Mouse (Mus musculus): ENCODE measurements around the gene Nus1. TPM values are rescaled to one million over a fixed set of nuclear protein-coding genes. Genes with fewer than 3 reads are reported as not detected.

Nus1 gene
- polyA plus RNA-seq, 1 experiment = 49.1 TPM

DNA sequence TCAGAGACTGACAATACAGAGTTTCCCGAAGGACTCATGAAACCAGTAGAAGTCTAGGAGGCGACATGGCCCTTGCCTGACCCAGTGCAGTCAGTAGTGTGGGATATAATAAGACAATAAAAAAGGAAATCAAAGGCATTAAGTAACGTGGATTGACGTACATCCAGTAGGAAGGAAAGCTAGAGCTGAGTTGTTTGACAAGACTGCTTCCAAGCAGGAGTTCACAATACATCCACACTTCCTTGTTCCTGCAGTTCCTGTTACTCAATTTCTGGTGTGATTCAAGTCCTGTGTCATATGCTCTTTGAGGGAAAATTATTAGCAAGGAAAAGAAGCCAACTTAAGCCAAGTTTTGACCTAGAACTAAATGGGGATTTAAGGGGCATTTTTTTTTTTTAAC lies 2.1 kb downstream of the Nus1 start:
- H3K4me3 ChIP-seq (ENCODE audit: low read depth, low read length) = no peak overlapping the region
- no peaks in the 10 kb centered on the region for H3K36me3 ChIP-seq (ENCODE audit: control insufficient read depth, insufficient read depth, low read length, poor library complexity, severe bottlenecking)
- TF ChIP-seq EP300 (IDR thresholded peaks at IDR 0.05; ENCODE audit: insufficient read depth, low read depth, low read length) (no peak), CTCF (IDR thresholded peaks at IDR 0.05; ENCODE audit: low read depth, low read length) (no peak), POLR2A (IDR thresholded peaks at IDR 0.05; ENCODE audit: insufficient read depth, low read length) (no peak)
- no peaks in the 10 kb centered on the region for H3K9me3 ChIP-seq (replicated peaks; ENCODE audit: control insufficient read depth, insufficient read depth, low read length, poor library complexity, severe bottlenecking)
- H3K27me3 ChIP-seq (ENCODE audit: control insufficient read depth, insufficient read depth, low read length, poor library complexity, severe bottlenecking) = no peaks in the 10 kb centered on the region
- no peaks in the 10 kb centered on the region for H3K4me1 ChIP-seq (ENCODE audit: control insufficient read depth, insufficient read depth, low read length)
- no peak overlapping the region for H3K9ac ChIP-seq (ENCODE audit: low read depth, poor library complexity, severe bottlenecking)
- H3K27ac ChIP-seq (ENCODE audit: insufficient read depth, low read length) = no peak overlapping the region

DNA sequence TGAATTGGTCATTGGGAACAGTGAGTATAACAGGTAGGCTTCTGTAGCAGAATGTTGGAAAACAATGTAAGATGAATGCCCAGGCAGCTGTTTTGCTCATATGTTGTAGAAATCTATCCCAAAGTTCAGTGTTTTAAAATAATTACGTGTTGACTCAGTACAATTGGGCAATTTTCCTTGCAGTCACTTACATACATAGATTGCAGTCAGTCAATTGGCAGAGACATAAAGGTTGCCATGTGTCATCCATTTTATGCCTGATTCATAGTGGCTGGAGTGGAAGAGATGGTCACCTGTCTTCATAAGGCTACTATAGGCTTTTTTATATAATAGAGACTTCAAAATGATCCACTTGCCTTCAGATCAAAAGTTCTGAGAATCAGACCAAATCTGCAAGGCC lies 3.2 kb downstream of the Nus1 start:
- Histone ChIP-seq H3K4me3 (ENCODE audit: low read depth, low read length) (no peak overlapping the region), H3K9ac (ENCODE audit: low read depth, poor library complexity, severe bottlenecking) (no peak overlapping the region), H3K27me3 (ENCODE audit: control insufficient read depth, insufficient read depth, low read length, poor library complexity, severe bottlenecking) (no peaks in the 10 kb centered on the region), H3K27ac (ENCODE audit: insufficient read depth, low read length) (no peak overlapping the region), H3K4me1 (ENCODE audit: control insufficient read depth, insufficient read depth, low read length) (no peaks in the 10 kb centered on the region), H3K36me3 (ENCODE audit: control insufficient read depth, insufficient read depth, low read length, poor library complexity, severe bottlenecking) (no peaks in the 10 kb centered on the region), H3K9me3 (replicated peaks; ENCODE audit: control insufficient read depth, insufficient read depth, low read length, poor library complexity, severe bottlenecking) (no peaks in the 10 kb centered on the region)
- TF ChIP-seq CTCF (IDR thresholded peaks at IDR 0.05; ENCODE audit: low read depth, low read length) (no peak), POLR2A (IDR thresholded peaks at IDR 0.05; ENCODE audit: insufficient read depth, low read length) (no peak), EP300 (IDR thresholded peaks at IDR 0.05; ENCODE audit: insufficient read depth, low read depth, low read length) (no peak)

GRCm38 (mm10) chr10:52421716-52422115 lies 4.4 kb downstream of the Nus1 start:
- H3K4me3 ChIP-seq (ENCODE audit: low read depth, low read length) = no peak overlapping the region
- no peaks in the 10 kb centered on the region for H3K4me1 ChIP-seq (ENCODE audit: control insufficient read depth, insufficient read depth, low read length)
- no peak for TF ChIP-seq POLR2A (IDR thresholded peaks at IDR 0.05; ENCODE audit: insufficient read depth, low read length)
- no peak for TF ChIP-seq EP300 (IDR thresholded peaks at IDR 0.05; ENCODE audit: insufficient read depth, low read depth, low read length)
- no peak for TF ChIP-seq CTCF (IDR thresholded peaks at IDR 0.05; ENCODE audit: low read depth, low read length)
- no peak overlapping the region for H3K9ac ChIP-seq (ENCODE audit: low read depth, poor library complexity, severe bottlenecking)
- no peaks in the 10 kb centered on the region for H3K27me3 ChIP-seq (ENCODE audit: control insufficient read depth, insufficient read depth, low read length, poor library complexity, severe bottlenecking)
- H3K27ac ChIP-seq (ENCODE audit: insufficient read depth, low read length) = no peak overlapping the region
- no peaks in the 10 kb centered on the region for H3K9me3 ChIP-seq (replicated peaks; ENCODE audit: control insufficient read depth, insufficient read depth, low read length, poor library complexity, severe bottlenecking)
- no peaks in the 10 kb centered on the region for H3K36me3 ChIP-seq (ENCODE audit: control insufficient read depth, insufficient read depth, low read length, poor library complexity, severe bottlenecking)

DNA sequence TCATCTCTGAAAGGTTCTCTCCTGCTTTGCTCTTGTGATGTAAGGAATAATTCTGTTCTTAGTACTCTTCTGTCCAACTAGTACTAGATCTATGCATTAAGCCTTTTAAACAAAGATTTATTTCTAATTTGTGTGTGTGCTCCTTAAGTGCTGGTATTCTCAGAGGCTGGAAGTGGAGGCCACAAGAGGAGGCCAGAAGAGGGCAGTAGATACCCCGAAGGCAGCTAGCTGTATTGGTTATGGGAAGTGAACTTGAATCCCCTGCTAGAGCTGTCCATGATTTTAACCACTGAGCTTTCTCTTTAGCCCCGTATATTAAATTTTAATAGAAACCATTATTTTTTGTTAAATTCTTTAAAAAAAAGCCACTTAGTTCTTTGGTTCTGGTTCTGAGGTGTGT lies 5.8 kb downstream of the Nus1 start:
- no peaks in the 10 kb centered on the region for H3K27me3 ChIP-seq (ENCODE audit: control insufficient read depth, insufficient read depth, low read length, poor library complexity, severe bottlenecking)
- H3K9me3 ChIP-seq (replicated peaks; ENCODE audit: control insufficient read depth, insufficient read depth, low read length, poor library complexity, severe bottlenecking) = no peaks in the 10 kb centered on the region
- H3K4me1 ChIP-seq (ENCODE audit: control insufficient read depth, insufficient read depth, low read length) = peaks cover 3% of the 10 kb centered on the region
- H3K4me3 ChIP-seq (ENCODE audit: low read depth, low read length) = no peak overlapping the region
- no peak overlapping the region for H3K27ac ChIP-seq (ENCODE audit: insufficient read depth, low read length)
- TF ChIP-seq EP300 (IDR thresholded peaks at IDR 0.05; ENCODE audit: insufficient read depth, low read depth, low read length) = no peak
- TF ChIP-seq CTCF (IDR thresholded peaks at IDR 0.05; ENCODE audit: low read depth, low read length) = peak; percentile 48
- no peak for TF ChIP-seq POLR2A (IDR thresholded peaks at IDR 0.05; ENCODE audit: insufficient read depth, low read length)
- H3K9ac ChIP-seq (ENCODE audit: low read depth, poor library complexity, severe bottlenecking) = no peak overlapping the region
- no peaks in the 10 kb centered on the region for H3K36me3 ChIP-seq (ENCODE audit: control insufficient read depth, insufficient read depth, low read length, poor library complexity, severe bottlenecking)

DNA sequence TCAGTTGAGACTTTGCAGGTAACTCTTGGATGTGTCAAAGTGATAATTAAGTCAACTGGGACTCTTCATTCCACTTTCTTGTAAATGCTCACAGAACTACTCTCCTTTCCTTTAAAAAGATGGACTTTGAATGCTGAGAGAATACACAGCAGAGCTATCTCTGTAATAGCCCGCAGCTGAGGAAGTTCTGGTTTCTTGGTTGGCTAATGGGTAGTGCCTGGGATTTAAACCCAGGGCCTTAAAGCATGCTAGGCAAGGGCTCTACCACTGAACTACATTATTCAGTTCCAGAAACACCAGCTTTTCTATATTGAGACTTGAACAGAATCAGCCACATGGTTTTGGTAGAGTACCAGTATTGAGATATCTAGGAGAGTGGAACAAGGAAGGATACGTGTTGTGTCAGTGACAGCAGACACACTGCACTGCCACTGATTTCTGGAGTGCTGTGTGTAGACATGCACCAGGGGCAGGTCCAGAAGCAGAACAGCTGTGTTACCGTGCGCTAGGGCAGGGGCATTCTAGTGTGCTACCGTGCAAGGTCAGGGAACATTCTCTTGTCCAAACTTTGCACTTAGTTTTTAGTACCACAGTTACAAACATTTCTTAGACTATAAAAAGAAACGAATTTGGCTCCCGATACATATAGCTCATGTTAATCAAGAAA lies 9.1 kb downstream of the Nus1 start:
- Histone ChIP-seq H3K4me1 (ENCODE audit: control insufficient read depth, insufficient read depth, low read length) (peaks cover 4% of the 10 kb centered on the region), H3K27ac (ENCODE audit: insufficient read depth, low read length) (no peak overlapping the region), H3K9ac (ENCODE audit: low read depth, poor library complexity, severe bottlenecking) (no peak overlapping the region), H3K27me3 (ENCODE audit: control insufficient read depth, insufficient read depth, low read length, poor library complexity, severe bottlenecking) (no peaks in the 10 kb centered on the region), H3K36me3 (ENCODE audit: control insufficient read depth, insufficient read depth, low read length, poor library complexity, severe bottlenecking) (peaks cover 11% of the 10 kb centered on the region), H3K4me3 (ENCODE audit: low read depth, low read length) (no peak overlapping the region), H3K9me3 (replicated peaks; ENCODE audit: control insufficient read depth, insufficient read depth, low read length, poor library complexity, severe bottlenecking) (no peaks in the 10 kb centered on the region)
- TF ChIP-seq CTCF (IDR thresholded peaks at IDR 0.05; ENCODE audit: low read depth, low read length) (no peak), EP300 (IDR thresholded peaks at IDR 0.05; ENCODE audit: insufficient read depth, low read depth, low read length) (no peak), POLR2A (IDR thresholded peaks at IDR 0.05; ENCODE audit: insufficient read depth, low read length) (no peak)

DNA sequence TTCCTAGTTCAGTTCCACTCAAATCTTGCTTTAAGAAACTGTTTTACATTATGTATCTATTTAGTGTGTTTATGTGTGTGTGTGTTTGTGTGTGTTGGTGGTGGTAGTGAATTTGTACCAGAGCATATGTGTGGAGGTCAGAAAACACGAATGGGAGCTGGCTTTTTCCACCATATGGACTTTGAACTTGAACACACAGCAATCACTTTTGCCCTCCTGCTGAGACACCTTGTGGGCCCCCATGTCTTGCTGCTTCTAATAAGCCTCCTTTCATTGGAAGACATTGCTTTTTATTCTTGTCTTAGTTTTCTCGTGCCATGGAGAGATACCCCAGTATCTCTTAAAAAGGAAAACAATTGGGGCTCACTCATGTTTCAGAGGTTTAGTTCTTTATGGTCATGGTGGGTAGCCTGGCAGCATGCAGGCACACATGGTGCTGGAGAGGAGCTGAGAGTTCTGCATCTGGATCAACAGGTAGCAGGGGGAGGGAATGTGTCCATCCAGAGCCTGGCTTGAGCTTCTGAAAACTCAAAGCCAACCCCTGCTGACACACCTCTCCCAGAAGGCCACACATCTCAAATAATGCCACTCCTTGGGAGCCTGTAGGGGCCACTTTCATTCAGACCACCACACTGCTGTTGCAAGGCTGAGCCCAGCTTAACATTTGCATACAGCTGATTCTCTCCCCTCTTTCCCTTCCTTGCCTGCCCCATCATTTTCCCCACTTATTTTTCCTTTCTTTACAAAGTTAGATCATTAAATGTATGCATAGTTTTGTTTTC lies 10.5 kb downstream of the Nus1 start:
- H3K27me3 ChIP-seq (ENCODE audit: control insufficient read depth, insufficient read depth, low read length, poor library complexity, severe bottlenecking) = no peaks in the 10 kb centered on the region
- H3K4me1 ChIP-seq (ENCODE audit: control insufficient read depth, insufficient read depth, low read length) = peaks cover 4% of the 10 kb centered on the region
- no peak overlapping the region for H3K4me3 ChIP-seq (ENCODE audit: low read depth, low read length)
- peaks cover 13% of the 10 kb centered on the region for H3K36me3 ChIP-seq (ENCODE audit: control insufficient read depth, insufficient read depth, low read length, poor library complexity, severe bottlenecking)
- H3K9me3 ChIP-seq (replicated peaks; ENCODE audit: control insufficient read depth, insufficient read depth, low read length, poor library complexity, severe bottlenecking) = no peaks in the 10 kb centered on the region
- no peak overlapping the region for H3K27ac ChIP-seq (ENCODE audit: insufficient read depth, low read length)
- H3K9ac ChIP-seq (ENCODE audit: low read depth, poor library complexity, severe bottlenecking) = no peak overlapping the region
- TF ChIP-seq POLR2A (IDR thresholded peaks at IDR 0.05; ENCODE audit: insufficient read depth, low read length) (no peak), CTCF (IDR thresholded peaks at IDR 0.05; ENCODE audit: low read depth, low read length) (no peak), EP300 (IDR thresholded peaks at IDR 0.05; ENCODE audit: insufficient read depth, low read depth, low read length) (no peak)

All from ES-Bruce4 (cell line).